Mouse (Mus musculus): ENCODE measurements around the gene Naaladl2. TPM values are rescaled to one million over a fixed set of nuclear protein-coding genes. Genes with fewer than 3 reads are reported as not detected.
"Not testable (repeated sequence)": the region's sequence is repeated elsewhere in the genome, so short reads cannot be mapped to it uniquely, and the experiment has no call there.

The Naaladl2 gene
- total RNA-seq, 2 experiments from 2014 or later, result 0.27 to 0.65 TPM

DNA sequence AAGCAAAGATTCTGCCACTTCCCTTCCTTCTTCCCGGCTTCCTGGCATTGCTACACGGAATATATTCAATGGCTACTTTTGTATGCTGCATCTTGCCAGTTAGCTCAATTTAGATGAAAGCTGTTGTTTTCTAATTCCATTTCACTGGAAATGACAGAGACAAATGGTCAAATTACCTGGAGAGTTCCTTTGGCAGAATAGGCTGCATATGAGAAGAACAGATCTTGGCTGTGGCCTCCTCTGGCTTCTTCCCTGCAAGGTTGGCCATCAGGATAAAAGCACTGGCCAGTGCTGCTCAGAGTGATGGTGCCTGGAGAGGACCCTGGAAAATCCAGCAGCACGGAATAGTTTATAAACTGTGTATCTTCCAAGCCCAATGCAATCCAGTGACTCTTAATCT, 711.3 kb downstream of the Naaladl2 start:
- intact Hi-C loops (cut with DNase I), result no loop called here
- DNase-seq, result no peak

GRCm38 (mm10) chr3:24391737-24392136, 752.3 kb downstream of the Naaladl2 start:
- intact Hi-C loops (cut with DNase I), result no loop called here
- DNase-seq, result no peak

GRCm38 (mm10) chr3:24391311-24391710, 752.8 kb downstream of the Naaladl2 start:
- intact Hi-C loops (cut with DNase I), result no loop called here
- no peak for DNase-seq

DNA sequence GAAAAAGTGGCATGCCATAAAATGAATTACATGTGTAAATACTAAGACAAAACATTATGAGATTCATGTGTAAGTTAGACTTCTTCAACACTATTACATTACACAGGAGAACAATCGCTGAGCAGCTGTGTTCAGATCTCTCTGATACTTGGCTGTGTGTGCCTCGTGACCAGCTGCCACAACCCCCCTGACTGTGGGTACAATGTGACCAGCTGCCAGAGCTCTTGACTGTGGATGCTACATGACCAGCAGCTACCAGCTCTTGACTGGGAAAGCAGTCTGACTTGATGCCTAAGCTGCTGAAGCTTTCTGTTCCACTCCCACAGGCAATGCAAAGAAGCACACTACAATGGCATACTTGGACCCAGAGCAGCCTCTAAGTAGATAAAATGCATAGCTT, 789.1 kb downstream of the Naaladl2 start:
- DNase-seq, result no peak
- intact Hi-C loops (cut with DNase I), result no loop called here

DNA sequence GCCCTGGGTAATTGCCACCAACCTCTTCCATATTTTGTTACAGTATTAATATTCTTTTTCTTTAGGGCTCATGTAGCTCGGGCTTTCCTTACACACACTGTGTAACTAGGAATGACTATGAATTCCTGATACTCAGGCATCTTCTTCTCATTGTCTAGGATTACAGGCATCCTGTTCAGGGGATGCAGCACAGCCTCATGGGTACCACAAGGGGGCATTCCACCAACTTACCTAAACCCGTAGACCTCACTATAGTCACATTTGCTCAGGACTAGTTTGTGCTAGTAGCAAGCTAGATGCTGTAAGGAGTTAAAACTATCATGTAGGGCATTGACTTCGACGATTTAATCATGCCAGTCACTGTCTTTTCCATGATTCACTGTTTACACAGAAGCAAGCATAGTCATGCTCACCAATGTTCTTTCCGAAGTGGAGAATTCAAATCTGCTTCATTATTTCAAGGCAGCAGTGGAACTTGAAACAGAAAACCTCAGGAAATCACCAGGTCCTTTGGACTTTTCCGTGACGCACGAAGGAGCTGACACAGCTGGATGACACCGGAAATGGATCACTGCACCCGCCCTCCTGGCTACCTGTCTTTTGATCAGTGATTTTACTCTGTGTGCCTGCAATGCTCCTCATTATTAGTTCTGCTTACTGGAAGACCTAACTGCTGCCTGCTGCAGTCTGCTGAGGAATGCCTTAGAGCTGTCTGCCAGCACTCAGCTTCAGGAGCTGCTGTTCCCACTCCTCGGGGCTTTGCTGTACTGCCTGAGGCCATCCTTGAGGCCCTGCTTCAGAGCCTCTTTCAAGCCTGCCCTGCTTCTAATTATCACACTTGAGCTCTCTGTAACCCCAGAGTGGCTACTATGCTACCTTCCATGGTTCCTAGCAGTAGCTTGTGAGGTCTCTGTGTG, 822.3 kb downstream of the Naaladl2 start:
- no peak for DNase-seq
- intact Hi-C loops (cut with DNase I), result no loop called here

GRCm38 (mm10) chr3:24314658-24315297, 829.3 kb downstream of the Naaladl2 start:
- intact Hi-C loops (cut with DNase I), result no loop called here
- DNase-seq, result no peak

DNA sequence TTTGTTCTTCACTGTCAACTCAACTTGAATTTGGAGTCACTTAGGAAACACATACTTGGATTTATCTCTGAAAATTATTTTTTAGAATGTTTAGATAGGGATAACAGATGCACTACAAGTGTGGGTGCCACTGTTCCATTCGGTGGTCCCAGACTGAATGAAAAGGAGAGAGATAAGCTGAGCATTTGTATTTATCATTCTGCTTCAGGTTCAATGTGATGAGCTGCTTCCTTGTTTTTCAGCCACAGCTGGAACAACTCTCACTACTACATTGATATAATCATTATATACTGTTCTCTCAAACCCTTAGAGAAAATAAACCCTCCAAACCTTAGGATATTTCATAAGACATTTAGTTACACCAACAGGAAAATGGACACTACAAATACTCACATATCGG, 918.6 kb downstream of the Naaladl2 start:
- no peak for DNase-seq
- intact Hi-C loops (cut with DNase I), result no loop called here

- intact Hi-C loops (cut with DNase I), result no loop called here
- DNase-seq, result no peak
Measured at GRCm38 (mm10) chr3:24217476-24217875, 926.6 kb downstream of the Naaladl2 start.

DNA sequence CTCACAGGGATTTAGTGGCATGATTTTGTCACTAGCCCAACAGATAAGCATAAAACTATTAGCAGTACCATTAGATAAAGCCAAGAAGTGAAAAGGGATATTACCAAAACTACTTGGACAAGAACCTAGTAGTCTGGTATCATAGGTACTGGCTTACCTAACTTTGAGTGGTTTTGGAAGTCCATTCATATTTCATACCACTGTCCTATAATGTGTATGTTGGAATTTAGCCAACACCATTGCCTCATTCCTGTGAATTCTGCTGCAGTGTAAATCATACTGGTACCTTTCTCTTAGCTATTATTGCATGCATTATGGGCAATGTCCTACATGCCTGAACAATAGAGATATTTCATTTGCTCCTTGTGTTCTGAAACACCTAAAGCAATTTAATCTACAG, 977.5 kb downstream of the Naaladl2 start:
- intact Hi-C loops (cut with DNase I), result no loop called here
- no peak for DNase-seq

DNA sequence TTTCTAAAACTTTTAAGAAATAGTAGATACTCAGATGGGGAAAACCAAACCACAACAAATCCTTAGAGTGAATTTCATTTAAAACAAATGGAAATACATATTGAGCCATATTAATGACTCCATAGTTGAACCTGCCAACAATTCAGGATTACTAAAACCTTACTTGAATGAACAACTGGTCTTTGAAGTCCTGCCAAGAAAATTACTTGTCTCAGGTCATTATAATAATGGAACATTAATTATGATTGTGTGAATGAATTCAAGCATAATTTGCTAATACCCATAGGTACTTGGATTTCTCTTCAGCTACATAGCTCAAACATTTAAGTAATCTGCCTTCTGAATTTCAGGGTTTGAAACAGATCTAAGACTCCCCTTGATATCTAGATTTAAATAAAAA, 980.1 kb downstream of the Naaladl2 start:
- intact Hi-C loops (cut with DNase I), result no loop called here

DNA sequence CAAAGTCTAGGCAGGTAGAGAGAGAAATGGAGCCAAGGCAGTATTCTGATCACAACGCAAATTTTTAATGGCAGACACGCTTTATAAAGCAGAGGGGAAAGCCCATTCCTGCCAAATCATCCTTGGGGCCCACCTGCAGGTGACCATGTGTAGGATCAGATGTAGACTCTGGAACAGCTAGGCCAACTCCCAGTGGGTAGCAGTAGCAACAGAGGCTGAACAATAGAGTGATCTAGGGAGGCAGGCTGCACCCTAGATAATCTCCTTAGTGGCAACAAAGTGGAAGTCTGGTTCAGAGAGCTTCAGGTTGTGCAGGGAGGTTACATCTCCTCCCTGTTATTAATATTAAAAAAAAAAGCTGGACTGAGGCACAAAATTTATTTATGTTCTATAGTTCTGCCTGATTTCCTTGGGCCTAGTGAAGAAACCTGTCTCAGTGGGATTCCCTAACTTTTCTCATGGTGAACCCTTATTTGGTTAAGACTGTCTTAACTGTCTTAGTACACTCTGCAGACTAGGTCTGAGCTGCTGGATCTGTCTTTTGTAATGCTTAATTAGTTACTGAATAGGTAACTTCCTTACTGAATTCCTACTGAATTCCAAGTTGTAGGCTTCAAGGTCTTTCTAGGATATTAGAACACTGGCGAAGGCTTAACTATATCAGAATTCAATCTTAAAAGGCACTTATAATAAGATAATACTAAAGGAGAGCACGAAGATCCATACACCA, 992.8 kb downstream of the Naaladl2 start:
- DNase-seq; intact Hi-C loops (cut with DNase I): not testable (repeated sequence)

More for the DNA sequence above, 980.1 kb downstream of the Naaladl2 start:
- DNase-seq, result no peak

DNA sequence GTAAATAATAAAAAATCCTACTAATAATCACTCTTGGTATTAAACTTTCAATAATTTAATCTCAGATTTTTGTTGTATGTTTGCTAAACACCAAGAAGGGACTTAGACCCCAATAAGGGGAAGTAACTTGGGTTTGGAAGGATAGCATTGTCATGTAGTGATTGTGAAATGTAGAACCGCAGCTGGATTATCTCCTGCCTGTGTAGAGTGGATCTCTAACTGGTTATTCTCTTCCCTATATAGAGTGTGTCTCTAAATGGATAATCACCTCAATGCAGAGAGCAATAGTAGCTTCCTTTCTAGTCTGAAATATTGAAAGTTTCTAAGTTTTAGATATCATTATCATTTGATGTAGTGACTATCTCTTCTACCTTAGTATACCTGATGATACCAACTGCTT, 1001.3 kb downstream of the Naaladl2 start:
- DNase-seq, result no peak
- intact Hi-C loops (cut with DNase I), result no loop called here

DNA sequence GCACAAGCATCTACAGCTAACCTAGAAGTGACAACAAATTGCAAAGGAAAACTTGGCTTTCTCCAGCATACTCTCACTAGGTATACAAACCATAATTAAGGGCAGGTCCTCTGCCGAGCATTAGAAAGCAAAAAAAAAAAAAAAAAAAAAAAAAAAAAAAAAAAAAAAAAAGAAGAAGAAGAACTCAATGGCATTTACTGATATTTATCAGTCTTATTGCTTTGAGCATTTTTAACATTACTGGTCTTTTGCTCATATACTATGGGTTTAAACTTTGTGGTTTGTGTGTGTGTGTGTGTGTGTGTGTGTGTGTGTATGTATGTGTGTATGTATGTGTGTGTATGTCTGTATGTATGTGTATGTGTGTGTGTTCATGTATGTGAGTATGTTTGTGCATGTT, 1006.1 kb downstream of the Naaladl2 start:
- intact Hi-C loops (cut with DNase I), result no loop called here
- DNase-seq, result no peak

- no peak for DNase-seq
- intact Hi-C loops (cut with DNase I), result no loop called here
Measured at GRCm38 (mm10) chr3:24126200-24126599, 1017.9 kb downstream of the Naaladl2 start.

DNA sequence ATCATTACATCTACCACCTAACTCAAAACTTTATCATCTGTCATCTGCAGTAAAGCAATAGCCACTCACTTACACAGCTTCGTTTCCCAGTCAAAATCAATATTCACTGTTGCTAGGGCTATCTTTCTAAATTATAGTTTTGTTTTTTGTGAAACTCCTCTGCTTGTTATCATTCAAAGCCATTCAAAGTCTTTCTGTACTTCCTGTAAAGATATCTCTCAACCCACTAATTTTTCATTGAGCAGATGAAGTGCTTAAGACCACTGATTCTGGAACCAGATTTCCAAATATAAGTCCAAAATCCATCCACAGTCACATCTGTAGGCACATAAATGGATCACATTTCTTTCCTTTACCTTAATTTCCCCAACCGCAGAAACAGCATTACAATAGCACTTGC, 1020.0 kb downstream of the Naaladl2 start:
- intact Hi-C loops (cut with DNase I), result no loop called here
- no peak for DNase-seq

DNA sequence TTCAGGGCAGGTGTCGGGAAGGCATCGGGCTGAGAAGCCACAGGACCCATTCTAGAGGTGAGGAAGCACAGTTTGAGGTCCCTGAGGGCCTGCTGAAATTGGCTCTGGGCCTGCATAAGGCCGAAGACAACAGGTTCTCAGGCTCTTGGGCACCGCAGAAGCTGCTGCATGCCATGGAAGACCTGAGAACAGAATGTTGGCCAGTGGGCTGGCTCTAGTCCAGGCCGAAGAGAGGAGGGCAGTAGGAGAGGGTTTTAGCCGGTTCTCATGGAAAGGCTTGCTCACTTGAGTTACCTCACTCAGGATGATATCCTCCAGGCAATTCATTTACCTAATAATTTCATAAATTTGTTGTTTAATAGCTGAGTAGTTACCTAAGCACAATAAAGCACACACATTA, 1025.9 kb downstream of the Naaladl2 start:
- intact Hi-C loops (cut with DNase I), result no loop called here
- peak in 1 of 2 experiments; percentile 1 for DNase-seq

GRCm38 (mm10) chr3:24114849-24115248, 1029.2 kb downstream of the Naaladl2 start:
- intact Hi-C loops (cut with DNase I), result no loop called here
- DNase-seq, result no peak

GRCm38 (mm10) chr3:24113360-24113759, 1030.7 kb downstream of the Naaladl2 start:
- intact Hi-C loops (cut with DNase I), result no loop called here
- DNase-seq, result no peak

DNA sequence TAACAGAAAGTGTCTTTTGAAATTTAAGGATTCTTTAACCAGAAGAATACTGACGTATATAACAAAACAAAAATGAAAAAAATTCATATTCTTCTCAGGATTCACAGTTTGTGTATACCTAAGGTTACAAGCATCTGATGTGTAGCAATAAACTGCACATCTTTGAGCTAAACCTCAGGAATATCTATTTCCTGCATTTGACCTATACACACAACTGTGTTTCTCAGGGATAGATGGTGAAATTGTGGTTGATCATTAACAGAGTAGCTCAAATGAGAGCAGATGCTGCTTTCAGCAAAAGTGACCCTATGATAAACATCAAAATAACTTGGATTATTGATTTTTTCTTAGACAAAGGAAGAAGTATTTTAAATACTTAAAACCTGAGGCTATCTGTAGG, 1037.7 kb downstream of the Naaladl2 start:
- intact Hi-C loops (cut with DNase I), result no loop called here
- no peak for DNase-seq

- intact Hi-C loops (cut with DNase I), result no loop called here
- no peak for DNase-seq
Measured at GRCm38 (mm10) chr3:24079761-24080160, 1064.3 kb downstream of the Naaladl2 start.

GRCm38 (mm10) chr3:24071169-24071797, 1072.8 kb downstream of the Naaladl2 start:
- intact Hi-C loops (cut with DNase I), result no loop called here
- peak; percentile 44 to 64 for DNase-seq

Measured in heart, postnatal 14 days (tissue).